Mouse (Mus musculus): ENCODE measurements around the gene Sppl3.

- TF ChIP-seq CTCF (conservative IDR thresholded peaks at IDR 0.05; ENCODE audit: insufficient read depth, insufficient read length, low read depth, low read length) (no peak), POLR2A (IDR thresholded peaks at IDR 0.05; ENCODE audit: low read depth, low read length) (no peak)
Measured at GRCm38 (mm10) chr5:115120978-115121377, 110.0 kb downstream of the Sppl3 start.
